14 mouse cellular contexts compared by ENCODE assay signal in the genomic region with DNA sequence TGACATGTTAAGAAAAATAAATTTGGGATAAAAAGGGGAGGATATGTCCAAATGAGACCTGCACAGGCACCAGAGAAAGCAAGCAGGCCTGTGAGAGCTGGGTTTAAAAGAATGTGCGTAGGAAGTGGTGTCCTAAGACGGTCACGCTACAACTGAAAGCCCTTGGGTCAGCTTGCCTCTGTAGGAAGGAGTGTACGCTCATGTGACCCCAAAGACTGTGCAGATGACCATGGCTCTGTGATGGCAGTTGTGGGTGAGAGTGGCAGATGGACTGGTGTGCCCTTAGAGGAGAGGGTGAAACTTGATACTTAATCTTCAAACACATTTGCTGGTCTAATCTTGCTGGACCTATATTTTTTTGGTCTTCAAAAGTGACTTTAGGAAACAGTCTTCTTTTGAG.
"Had no signal": no experiment of that assay in that cellular context is flagged by ENCODE, and none has a peak within 500 bp of the region (broad histone marks: within the 10 kb centered on the region; RNA-seq: fewer than 3 reads in every experiment).

No protein-coding gene starts in this region.

- H3K36me3 ChIP-seq: liver, embryonic 12.5 days; midbrain, embryonic 12.5 days; stomach, embryonic 15.5 days had no signal

- H3K27ac ChIP-seq: liver, embryonic 12.5 days; midbrain, embryonic 12.5 days; stomach, embryonic 15.5 days had no signal

- DNase-seq: kidney, adult 11 months; kidney, postnatal 25 days; left cerebral cortex, postnatal 4 days; lung, embryonic 14.5 days; lung, postnatal 10 days; lung, postnatal 4 days; right cerebral cortex, postnatal 14 days; thymus, adult 2 months; thymus, postnatal 25 days had no signal

- ATAC-seq: inflammation-experienced regulatory T-cells, adult 6 months; liver, embryonic 12.5 days; midbrain, embryonic 16.5 days had no signal

- H3K27me3 ChIP-seq: liver, embryonic 12.5 days; midbrain, embryonic 12.5 days; stomach, embryonic 15.5 days had no signal

- H3K4me2 ChIP-seq: liver, embryonic 12.5 days; lung, embryonic 14.5 days; midbrain, embryonic 12.5 days; stomach, embryonic 15.5 days had no signal

- H3K4me3 ChIP-seq: liver, embryonic 12.5 days; midbrain, embryonic 12.5 days; stomach, embryonic 15.5 days had no signal

- H3K9ac ChIP-seq: liver, embryonic 12.5 days; lung, embryonic 14.5 days; midbrain, embryonic 12.5 days; stomach, embryonic 15.5 days had no signal

- H3K9me3 ChIP-seq: liver, embryonic 12.5 days; midbrain, embryonic 12.5 days; stomach, embryonic 15.5 days had no signal
